Mouse (Mus musculus): Measurements from ENCODE around the gene Slc44a5. TPM values are rescaled to one million over a fixed set of nuclear protein-coding genes. Genes with fewer than 3 reads are reported as not detected.
"Not testable (repeated sequence)": the region's sequence is repeated elsewhere in the genome, so short reads cannot be mapped to it uniquely, and the experiment has no call there.

Gene Slc44a5
- polyA plus RNA-seq, 1 experiment, result 0.12 TPM

DNA sequence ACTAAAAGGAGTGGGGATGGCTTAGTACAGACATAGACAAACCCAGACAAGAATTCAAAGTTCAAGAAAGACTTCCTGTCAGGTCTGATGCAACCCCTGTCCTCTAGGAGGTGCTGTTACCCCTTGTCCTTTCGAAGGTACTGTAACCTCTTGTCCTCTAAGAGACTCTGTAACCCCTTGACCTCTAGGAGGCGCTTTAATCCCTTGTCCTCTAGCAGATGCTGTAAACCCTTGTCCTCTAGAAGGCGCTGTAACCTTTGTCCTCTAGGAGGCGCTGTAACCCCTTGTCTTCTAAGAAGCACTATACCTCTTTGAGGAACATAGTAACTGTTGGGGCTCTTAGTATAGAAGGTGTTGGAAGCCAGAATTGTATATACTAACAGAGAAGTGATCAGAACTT is 4.7 kb upstream of the Slc44a5 start:
- no peak for DNase-seq (ENCODE audit: low spot score)

DNA sequence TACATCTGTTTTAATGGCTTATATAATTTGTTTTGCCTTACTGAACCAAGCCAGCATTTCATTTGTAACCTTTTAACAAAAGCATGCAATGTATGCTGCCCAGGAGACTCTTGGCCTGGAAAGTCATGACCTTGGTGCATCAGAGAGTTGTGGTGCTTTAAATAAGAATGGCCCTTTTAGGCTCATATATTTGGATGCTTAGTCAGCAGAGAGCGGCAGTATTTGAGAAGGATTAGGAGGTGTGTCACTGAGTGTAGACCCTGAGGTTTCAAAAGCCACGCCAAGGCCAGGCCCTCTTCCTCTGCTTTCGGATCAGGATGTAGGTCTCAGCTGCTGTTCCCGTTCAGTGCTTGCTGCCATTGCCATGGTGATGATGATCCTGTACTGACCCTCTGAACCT is 3.8 kb upstream of the Slc44a5 start:
- DNase-seq (ENCODE audit: low spot score), result no peak

DNA sequence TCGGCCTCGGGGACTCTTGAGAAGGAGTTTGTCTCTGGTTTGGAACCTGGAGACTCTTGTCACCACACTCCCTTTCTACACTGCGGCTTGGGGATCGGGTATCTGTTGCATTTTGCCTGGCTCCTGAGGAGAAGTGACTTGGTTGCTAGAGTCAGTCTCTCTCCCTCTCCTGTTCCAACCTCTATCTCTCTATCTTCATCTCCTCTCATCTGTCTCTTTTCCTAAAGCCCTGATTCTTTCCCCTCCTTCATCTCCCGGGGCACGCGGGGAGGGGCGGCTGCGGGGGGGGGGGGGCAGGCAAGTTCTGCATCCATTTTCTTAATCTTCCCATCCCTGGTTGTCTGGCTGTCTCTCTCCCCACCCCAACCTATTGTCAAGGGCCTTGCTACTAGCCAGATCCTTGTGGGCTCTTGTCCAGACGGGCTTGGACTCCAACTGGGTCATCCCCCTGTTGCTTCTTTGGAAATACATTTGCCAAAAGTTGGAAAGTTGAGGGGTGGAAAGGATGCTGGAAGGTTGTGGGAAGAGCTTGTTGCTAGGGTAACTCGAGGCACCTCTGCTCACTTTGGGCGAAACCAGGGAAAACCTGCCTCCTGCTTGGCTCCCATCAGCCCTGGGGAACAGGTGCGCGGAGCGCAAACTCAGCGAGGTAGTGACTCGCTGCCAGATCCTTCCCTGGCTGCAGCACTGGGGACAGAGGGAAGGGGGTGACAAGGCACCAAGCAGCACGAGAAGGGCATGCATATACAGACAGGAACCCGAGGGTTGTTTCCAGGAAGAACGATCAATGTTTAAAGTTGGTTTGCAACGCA is 919 bp downstream of the Slc44a5 start:
- no peak for DNase-seq (ENCODE audit: low spot score)

DNA sequence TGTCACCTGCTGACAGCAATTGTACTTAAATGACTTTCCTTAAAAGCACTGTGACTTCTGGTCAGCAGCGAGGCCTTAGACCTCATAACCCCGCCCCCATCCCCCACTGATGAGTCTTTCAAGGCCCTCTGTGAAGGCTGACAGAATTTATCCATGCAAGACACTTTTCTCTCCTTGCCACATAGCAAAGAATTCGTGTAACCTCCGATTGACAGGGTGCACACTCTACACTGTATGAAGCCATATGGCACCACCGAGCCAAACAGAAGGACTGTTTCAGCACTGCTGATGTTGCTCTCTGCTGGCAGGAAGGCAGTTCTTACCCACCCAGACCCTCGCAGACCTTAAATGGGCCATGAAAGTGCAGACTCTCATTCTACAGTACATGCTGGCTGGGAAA is 1.8 kb downstream of the Slc44a5 start:
- no peak for DNase-seq (ENCODE audit: low spot score)

DNA sequence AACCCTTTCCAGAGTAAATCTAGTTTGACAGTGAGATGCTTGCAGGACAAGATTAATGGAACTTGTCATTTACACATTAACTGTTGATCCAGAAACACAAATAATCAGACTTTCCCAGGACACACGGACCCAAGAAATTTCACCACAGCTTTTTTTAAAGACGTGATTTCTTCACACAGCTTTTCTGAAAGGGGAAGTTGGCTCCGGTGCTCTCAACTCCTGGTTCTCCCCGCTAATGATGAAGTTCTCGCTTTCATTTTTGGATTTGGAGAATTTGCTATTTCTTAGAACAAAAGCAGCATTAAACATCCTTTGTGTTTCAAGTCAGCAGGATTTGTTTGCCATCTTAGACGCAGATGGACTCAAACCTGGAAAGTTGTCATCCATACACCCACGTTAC is 2.6 kb downstream of the Slc44a5 start:
- DNase-seq (ENCODE audit: low spot score), result no peak

DNA sequence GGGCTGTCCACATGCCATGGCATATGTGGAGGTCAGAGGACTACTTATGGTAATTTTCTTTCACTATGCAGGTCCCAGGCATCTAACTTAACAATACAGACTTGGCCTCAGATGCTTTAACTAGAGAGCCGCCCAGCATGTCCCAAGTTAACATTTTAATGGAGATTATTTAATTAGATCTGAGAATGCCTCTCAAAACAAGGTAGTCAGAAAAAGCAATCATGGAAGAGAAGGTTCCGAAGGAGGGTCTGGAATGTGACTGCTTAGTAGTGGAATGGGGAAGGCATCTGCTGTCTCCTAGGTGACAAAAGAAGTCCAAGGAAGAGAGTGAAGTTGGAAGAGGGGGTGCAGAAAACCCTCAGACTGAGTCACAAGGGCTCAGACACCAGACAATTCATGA is 7.4 kb downstream of the Slc44a5 start:
- DNase-seq (ENCODE audit: low spot score), result no peak

DNA sequence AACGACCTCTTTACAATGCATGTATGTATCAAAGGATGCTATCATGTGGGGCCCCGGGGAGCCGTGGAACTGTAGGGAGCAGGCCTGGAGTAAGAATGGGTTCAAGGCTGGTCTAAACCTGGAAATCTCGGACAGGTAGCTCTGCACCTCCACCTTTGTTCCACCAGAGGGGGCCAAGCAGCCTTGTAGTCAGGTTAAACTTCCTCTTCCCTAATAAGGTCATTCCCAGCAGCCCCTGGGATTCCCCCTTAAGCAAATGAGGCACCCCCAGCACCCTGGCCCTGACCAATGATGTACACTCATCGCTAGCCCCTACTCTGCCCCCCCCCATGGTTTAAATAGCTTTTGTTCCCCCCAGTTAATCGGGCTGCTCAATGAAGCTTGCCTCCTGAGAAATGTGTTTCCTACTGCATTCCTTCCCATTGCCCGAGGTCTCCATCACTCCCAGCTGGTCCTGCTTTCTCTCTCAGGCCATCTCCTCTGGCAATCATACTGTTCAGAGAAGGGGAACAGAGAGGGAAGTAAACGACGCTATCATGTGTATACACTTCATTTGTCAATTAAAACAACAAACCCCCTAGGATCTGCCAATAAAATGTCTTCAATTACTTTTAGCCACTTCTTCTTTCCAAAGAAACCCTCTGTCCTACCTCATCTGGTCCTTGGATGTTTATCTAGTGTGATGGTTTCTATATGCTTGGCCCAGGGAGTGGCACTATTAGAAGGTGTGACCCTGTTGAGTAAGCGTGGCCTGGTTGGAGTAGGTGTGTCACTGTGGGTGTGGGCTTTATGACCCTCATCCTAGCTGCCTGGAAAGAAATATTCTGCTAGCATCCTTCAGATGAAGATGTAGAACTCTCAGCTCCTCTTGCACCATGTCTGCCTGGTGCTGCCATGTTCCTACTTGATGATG is 11.4 kb downstream of the Slc44a5 start:
- no peak for DNase-seq (ENCODE audit: low spot score)

DNA sequence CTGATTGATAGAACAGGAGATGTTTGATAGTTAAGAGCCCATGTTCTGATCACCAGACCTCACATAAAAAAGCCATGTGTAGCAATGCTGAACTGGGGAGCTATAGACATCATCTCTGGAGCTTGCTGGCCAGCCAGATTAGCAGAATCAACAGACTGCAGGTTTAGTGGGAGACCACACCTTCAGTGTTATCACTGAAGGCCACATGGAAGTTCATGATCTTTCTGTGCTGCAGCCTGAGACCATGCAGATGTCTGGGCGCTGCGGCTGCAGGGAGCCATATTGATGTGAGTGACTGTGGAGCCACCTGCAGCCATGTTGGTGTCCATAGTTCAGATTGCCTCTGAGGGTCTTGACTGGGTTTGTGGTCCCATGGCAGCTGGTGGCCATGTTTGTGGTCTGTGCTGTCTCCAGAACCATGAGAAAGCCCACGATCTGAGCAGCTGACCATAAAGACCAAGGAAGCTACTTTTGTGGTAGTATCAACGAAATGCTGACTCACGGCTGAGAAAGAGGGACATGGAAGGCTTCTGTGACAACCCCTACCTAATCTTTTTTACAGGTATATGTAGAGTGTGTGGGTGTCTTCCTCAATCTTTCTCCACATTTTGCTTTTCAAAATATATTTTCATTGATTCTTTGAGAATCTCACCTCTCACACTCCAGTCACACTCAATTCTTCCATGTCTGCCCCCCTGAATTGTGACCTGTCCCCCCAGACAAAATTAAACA is 26.7 kb downstream of the Slc44a5 start:
- DNase-seq (ENCODE audit: low spot score), result no peak

DNA sequence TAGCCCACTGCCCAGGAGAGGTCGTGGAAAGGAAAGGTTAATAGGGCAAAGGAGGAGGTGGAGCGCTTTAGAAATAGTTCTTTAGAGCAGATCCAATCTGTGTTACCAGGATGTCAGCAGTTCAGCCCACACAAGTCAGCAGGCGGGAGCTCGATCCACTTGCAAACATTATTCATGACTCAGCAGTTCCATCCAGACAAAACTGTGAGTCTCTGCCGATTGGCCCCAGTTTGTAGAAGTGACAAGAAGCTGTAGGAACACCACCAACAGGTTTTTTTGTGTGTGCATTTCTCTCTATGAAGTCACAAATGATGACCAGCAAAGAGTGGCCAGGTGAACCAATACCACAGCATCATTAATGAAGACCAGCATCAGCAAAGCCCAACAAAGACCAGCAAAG is 28.1 kb downstream of the Slc44a5 start:
- DNase-seq (ENCODE audit: low spot score), result no peak

DNA sequence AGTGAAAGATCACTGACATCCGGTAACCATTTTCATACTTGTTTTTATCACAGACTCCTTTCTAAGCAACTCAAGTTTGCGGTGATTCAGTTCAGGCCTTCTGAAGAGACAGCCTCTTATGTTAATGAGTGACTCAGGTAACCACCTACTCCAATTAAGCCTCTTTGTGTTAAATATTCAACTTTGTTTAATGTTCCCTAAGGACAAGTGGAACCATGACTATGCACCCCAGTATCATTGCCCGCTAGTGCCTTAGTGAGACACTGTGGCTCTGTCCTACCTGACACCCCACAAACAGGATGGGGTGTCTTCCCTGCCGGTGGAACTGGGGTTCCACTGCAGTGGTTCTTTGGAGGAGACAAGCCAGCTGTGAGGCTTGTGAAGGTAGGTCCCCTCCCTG is 73.6 kb downstream of the Slc44a5 start:
- DNase-seq (ENCODE audit: low spot score), result no peak

DNA sequence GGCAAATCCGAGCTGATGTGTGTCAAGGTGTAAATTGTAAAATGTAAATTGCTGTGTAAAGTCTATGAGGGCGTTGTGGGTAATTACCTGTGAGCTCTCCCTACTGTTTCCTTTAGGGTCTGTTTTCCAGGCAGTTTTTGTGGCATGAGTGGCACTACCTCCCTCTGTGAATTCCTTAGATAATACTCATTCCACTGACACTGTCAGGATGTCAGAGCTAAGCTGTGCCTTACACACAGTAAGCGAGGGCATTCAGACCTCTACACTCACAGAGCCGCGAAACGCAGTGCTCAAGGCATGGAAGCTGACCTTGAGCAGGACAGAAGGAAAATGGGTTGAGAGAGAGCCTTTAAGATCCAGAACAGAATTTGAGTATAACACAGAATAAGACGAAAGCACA is 80.1 kb downstream of the Slc44a5 start:
- DNase-seq (ENCODE audit: low spot score), result no peak

DNA sequence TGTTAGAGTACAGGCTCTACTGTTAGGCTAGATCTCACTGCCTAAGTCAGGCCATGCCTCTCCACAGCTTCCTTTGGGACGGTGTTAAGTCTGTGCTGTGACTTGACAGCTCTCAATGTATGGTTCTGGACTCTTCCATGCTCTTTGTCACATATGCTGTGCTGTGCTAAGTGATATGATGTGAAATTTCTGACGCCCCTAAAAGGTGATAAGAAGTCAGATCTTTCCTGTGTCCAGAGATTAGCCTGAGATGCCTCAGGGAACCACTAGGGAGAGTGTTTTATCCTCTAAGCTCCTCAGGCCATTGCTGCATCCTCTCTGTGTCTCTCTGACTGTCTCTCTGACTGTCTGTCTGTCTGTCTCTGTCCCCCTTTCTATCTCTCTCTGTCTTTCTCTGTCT is 84.2 kb downstream of the Slc44a5 start:
- no peak for DNase-seq (ENCODE audit: low spot score)

DNA sequence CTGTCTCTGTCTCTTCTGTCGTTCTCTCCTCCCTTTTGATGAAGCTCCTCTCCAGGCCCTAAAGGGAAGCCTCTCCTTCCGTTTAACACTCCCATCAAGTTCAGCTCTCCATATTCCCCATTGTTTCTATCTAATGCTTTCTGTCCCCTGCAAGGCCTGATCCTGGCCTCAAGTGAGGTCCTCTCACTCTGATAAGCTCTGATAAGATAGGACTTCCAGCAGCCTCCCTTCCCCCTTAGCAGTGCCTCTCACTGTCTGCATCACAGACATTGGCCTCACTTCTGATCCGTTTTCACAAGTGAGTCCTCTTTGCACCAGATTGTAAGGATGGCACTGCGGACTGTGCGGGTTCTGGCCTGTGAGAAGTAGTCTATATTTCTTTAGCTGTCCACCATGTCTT is 85.0 kb downstream of the Slc44a5 start:
- no peak for DNase-seq (ENCODE audit: low spot score)

DNA sequence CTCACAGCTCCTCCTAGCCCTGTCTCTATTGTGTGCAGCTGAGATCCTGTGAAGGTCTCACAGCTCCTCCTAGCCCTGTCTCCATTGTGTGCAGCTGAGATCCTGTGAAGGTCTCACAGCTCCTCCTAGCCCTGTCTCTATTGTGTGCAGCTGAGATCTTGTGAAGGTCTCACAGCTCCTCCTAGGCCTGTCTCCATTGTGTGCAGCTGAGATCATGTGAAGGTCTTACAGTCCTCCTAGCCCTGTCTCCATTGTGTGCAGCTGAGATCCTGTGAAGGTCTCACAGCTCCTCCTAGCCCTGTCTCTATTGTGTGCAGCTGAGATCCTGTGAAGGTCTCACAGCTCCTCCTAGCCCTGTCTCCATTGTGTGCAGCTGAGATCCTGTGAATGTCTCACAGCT is 98.8 kb downstream of the Slc44a5 start:
- DNase-seq (ENCODE audit: low spot score), result not testable (repeated sequence)

DNA sequence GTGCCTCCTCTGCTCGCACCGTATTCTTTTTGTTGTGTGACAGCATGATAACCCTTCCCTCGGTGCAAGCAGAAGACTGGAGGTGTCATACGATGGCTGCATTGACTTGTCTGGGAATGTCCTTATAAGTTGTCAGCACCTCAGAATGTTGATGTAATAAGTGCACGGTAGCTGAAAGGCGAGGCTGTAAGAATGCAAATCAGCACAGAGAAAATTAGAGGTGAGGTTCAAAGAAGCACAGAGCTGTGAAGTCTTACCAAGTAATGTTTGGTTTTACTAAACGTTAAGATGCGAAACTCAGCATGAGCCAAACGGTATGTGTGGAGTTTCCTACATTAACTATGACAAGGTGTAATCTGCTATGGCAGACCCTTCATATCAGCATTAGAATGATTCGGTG is 102.5 kb downstream of the Slc44a5 start:
- DNase-seq (ENCODE audit: low spot score), result no peak

DNA sequence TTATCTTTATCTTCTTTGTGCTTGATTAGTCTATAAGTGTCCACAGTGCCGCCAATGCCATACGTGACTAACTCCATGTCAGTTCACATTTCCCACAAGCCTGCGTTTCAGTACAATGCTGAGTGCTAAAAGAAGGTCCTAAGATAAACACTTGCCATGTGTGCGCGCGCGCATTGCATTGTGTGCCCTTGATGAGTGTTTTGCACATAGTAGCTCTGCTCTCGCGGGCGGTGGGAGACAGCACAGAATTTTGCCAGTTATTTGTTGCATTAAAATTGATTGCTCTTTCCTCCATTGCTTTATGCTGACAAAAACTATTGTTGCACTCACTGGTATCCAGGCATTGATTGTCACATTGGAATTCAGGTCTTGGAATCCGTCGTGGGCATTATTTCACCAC is 108.5 kb downstream of the Slc44a5 start:
- no peak for DNase-seq (ENCODE audit: low spot score)

DNA sequence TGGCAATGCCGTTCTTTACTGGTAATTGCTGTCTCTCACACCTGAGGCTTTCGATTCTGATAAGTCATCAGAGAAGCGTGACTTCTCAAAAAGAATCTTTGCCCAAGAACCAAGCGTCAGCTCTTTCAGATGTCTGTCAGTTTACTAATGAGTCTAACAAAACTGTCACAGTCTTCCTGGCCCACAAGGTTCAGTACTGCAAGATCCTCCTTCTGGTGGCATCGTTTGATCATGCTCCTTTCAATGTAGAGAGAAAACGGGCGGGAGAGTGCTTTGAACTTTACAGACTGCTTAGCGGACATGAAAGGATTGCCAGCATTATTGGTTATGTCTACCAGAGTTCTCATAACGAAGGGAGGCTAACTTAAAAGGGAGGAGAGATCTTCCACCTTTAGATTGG is 109.0 kb downstream of the Slc44a5 start:
- DNase-seq (ENCODE audit: low spot score), result no peak

DNA sequence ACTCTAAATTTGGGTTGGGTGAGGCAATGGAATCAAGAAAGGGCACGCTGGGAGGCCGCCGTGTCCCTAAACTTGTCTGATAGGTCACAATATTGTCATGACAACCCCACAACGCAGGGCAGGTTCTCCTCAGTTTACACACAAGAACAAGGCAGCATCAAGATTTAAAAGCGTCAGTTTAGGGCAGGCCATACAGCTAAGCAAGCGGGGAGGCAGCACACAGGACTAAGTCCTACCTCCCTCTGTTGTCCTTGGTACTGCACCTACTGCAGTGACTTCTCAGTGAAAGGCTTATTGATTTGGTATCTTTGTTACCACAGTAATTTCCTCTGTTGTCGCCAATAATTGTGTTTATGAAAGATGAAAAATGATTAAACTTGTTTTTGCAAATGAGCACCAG is 109.7 kb downstream of the Slc44a5 start:
- DNase-seq (ENCODE audit: low spot score), result no peak

DNA sequence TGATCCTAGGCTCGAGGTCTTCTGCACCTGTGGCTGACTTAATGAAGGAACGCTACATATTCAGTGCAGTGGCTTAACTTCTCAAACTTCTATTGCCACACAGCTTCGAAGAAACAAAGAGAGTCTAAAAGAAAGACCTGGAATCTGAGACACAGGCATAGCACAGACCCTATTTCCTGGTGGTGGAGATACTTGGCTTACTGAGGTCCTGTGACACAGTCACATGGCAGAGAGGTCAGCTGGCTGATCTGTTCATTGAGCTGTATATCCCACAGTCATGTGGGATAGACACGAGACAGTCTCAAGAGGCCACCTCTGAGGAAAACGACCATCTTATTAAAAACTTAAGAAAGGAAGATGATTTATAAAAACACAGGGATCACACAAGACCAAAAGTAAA is 116.8 kb downstream of the Slc44a5 start:
- DNase-seq (ENCODE audit: low spot score), result no peak

DNA sequence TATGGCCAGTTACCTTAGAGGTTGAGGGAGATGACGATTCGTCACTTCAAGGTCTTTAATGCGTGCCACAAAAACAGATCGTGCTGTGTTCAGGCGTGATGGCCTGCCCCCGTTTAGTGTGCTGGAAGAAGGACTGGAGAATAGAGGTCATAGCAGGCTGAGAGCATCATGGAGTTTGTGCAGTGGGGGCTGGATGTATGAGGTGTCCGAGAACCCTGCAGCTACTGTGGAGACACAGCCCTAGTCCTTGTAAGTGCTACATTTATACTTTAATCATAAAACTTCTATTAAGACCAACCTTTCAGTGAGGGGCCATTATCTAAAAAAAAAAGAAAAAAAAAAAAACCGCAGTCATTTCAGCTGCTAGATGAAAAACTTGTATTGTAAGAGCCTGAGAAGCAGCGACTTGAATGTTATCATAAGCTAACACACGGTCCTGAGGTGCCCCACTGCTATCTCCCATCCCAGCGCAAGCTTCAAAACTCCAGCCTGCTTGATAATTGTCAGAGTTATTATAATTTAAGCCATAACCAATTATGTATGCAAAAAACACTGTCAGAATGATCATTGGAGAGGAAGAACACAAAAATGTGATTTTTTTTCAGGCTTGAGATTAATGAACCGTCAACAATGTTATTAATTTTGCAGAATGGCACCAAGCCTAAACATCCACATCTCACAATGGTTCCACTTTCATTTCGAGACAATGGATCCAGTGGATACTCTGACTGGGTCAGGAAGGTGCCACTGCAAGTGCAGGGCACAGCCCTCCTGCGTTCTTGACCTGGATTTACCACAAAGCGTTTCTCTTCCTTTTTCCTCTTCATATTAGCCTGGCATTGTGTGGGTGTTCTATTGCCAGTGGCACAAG is 118.5 kb downstream of the Slc44a5 start:
- DNase-seq (ENCODE audit: low spot score), result no peak

DNA sequence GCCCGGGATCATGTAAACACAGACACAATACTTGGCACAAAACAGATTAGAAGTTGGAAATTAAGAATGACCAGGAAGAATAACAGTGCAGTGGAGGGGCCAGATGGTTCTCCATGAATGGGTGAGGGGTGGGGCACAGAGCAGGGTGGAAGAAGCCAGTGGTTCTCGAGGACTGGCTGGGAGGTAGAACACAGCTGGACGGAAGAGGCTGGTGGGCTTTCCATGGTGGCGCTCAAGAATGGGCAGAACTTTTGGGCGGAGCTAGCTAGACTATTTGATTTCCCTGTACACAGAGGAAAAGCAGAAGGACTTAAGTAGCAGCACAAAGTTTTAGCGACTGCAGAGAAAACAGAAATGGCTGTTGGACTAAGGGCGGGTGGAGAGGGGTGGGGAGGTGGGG is 119.2 kb downstream of the Slc44a5 start:
- DNase-seq (ENCODE audit: low spot score), result no peak

All from urinary bladder, adult 2 months (tissue).